Mouse (Mus musculus) E14TG2a.4 (cell line): ENCODE measurements at regions not wholly inside any gene's neighbourhood (a gene's known extent, or its start where the extent isn't known, plus 50 kb on each side); places are given as distances from the start of the nearest gene placed in this dataset.
"Not testable (repeated sequence)": the region's sequence is repeated elsewhere in the genome, so short reads cannot be mapped to it uniquely, and the experiment has no call there.

Source experiments
- H3K27me3 ChIP-seq: 2 replicates; pipeline ENCODE4 v1.6.1; 2014; ENCODE audit warnings: low read length, control low read depth; ENCODE audit not compliant: insufficient read depth
- H3K36me3 ChIP-seq: 2 replicates; pipeline ENCODE4 v1.6.1; 2014; ENCODE audit warnings: low read length, control low read depth; ENCODE audit not compliant: insufficient read depth
- H3K4me1 ChIP-seq: replicated peaks from 2 replicates; pipeline ENCODE4 v1.6.1; 2014; ENCODE audit warnings: low read depth, low read length, control low read depth
- H3K4me3 ChIP-seq: replicated peaks from 2 replicates; pipeline ENCODE4 v1.5.1; 2014; ENCODE audit warnings: mild to moderate bottlenecking, low read length
- H3K9me3 ChIP-seq: 2 replicates; pipeline ENCODE4 v1.6.1; 2014; ENCODE audit warnings: low read length, control low read depth

- not testable (repeated sequence) for H3K9me3 ChIP-seq, H3K36me3 ChIP-seq, H3K4me1 ChIP-seq, H3K27me3 ChIP-seq, H3K4me3 ChIP-seq
Observed at GRCm38 (mm10) chr14:52989940-52990339, 494.4 kb upstream of the Olfr1507 start.

- H3K4me1 ChIP-seq, H3K27me3 ChIP-seq, H3K9me3 ChIP-seq, H3K36me3 ChIP-seq, H3K4me3 ChIP-seq: not testable (repeated sequence)
Observed at GRCm38 (mm10) chr14:52988563-52988962, 493.0 kb upstream of the Olfr1507 start.

- H3K36me3 ChIP-seq, H3K4me3 ChIP-seq, H3K9me3 ChIP-seq, H3K4me1 ChIP-seq, H3K27me3 ChIP-seq: not testable (repeated sequence)
Observed at GRCm38 (mm10) chr14:52972207-52973003, 476.9 kb upstream of the Olfr1507 start.

- not testable (repeated sequence) for H3K4me1 ChIP-seq, H3K4me3 ChIP-seq, H3K36me3 ChIP-seq, H3K9me3 ChIP-seq, H3K27me3 ChIP-seq
Observed at GRCm38 (mm10) chr14:52962110-52962509, 466.6 kb upstream of the Olfr1507 start.

GRCm38 (mm10) chr14:52956515-52956914, 461.0 kb upstream of the Olfr1507 start:
- H3K4me1 ChIP-seq, H3K27me3 ChIP-seq, H3K4me3 ChIP-seq, H3K9me3 ChIP-seq, H3K36me3 ChIP-seq: not testable (repeated sequence)

GRCm38 (mm10) chr14:52944925-52945324, 449.4 kb upstream of the Olfr1507 start:
- H3K4me1 ChIP-seq, H3K36me3 ChIP-seq, H3K27me3 ChIP-seq, H3K4me3 ChIP-seq, H3K9me3 ChIP-seq: not testable (repeated sequence)

GRCm38 (mm10) chr14:52942438-52942837, 446.9 kb upstream of the Olfr1507 start:
- not testable (repeated sequence) for H3K4me3 ChIP-seq, H3K9me3 ChIP-seq, H3K27me3 ChIP-seq, H3K36me3 ChIP-seq, H3K4me1 ChIP-seq

- not testable (repeated sequence) for H3K4me1 ChIP-seq, H3K9me3 ChIP-seq, H3K4me3 ChIP-seq, H3K36me3 ChIP-seq, H3K27me3 ChIP-seq
Observed at GRCm38 (mm10) chr14:52941747-52942146, 446.2 kb upstream of the Olfr1507 start.

GRCm38 (mm10) chr14:52920138-52920537, 424.6 kb upstream of the Olfr1507 start:
- H3K27me3 ChIP-seq: not testable (repeated sequence)

GRCm38 (mm10) chr14:52913814-52914213, 418.3 kb upstream of the Olfr1507 start:
- H3K4me1 ChIP-seq, H3K4me3 ChIP-seq, H3K36me3 ChIP-seq, H3K27me3 ChIP-seq, H3K9me3 ChIP-seq: not testable (repeated sequence)

More at GRCm38 (mm10) chr14:52920138-52920537, 424.6 kb upstream of the Olfr1507 start:
- H3K4me1 ChIP-seq, H3K9me3 ChIP-seq, H3K36me3 ChIP-seq, H3K4me3 ChIP-seq: not testable (repeated sequence)

GRCm38 (mm10) chr14:52899629-52900028, 404.1 kb upstream of the Olfr1507 start:
- H3K4me1 ChIP-seq, H3K4me3 ChIP-seq, H3K27me3 ChIP-seq, H3K36me3 ChIP-seq, H3K9me3 ChIP-seq: not testable (repeated sequence)

- not testable (repeated sequence) for H3K9me3 ChIP-seq, H3K4me3 ChIP-seq, H3K27me3 ChIP-seq, H3K36me3 ChIP-seq, H3K4me1 ChIP-seq
Observed at GRCm38 (mm10) chr14:52898310-52898709, 402.8 kb upstream of the Olfr1507 start.

GRCm38 (mm10) chr14:52879978-52880377, 384.4 kb upstream of the Olfr1507 start:
- not testable (repeated sequence) for H3K27me3 ChIP-seq, H3K36me3 ChIP-seq, H3K4me1 ChIP-seq, H3K4me3 ChIP-seq, H3K9me3 ChIP-seq

GRCm38 (mm10) chr14:52863841-52864240, 368.3 kb upstream of the Olfr1507 start:
- not testable (repeated sequence) for H3K36me3 ChIP-seq, H3K4me1 ChIP-seq, H3K9me3 ChIP-seq, H3K4me3 ChIP-seq, H3K27me3 ChIP-seq

GRCm38 (mm10) chr14:52863107-52863506, 367.6 kb upstream of the Olfr1507 start:
- H3K36me3 ChIP-seq, H3K4me1 ChIP-seq, H3K9me3 ChIP-seq, H3K27me3 ChIP-seq, H3K4me3 ChIP-seq: not testable (repeated sequence)
